Mouse (Mus musculus): ENCODE data around the gene Fgfr2.
"Not testable (repeated sequence)": the region's sequence is repeated elsewhere in the genome, so short reads cannot be mapped to it uniquely, and the experiment has no call there.

Gene Fgfr2

DNA sequence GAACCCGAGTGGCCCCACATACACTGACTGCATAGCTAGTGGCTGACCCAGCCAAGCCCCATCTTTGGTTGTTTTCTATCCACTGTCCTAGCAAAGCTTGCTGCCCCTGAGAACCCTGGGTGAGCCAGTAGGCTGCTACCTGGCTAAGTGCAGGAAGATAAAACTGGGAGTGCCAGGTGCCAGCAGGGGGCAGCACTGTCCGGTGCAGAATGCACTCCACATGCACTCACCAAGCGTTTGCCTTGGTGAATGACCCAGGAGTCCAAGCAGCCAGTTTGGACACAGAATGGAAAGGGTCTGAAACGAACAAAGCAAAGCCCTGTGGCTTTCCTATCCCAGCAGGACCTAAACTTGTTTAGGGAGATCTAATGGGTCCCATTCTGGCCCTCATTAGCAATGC lies 1940.5 kb downstream of the Fgfr2 start:
- in situ Hi-C loops (cut with MboI, MseI) = no loop called here

DNA sequence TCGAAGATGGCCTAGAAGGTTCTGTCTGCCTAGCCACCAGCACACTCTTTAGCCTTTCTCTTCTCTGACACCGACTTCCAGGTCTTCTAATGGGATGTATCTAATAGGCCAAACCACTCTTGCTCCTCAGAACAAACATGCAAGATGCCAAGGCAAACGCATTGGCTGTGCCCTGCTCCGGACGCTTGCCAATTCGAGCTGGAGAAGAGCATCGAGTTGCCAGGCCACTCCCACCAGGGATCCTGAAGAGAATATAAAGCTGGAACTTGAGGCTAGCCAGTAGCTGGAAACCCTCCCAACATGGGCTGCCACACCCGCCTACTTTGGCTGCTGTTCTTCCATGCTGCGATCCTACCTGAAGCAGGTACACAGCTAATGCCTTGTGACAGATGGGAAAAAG lies 1949.0 kb downstream of the Fgfr2 start, which contains the start of gene 5430419D17Rik:
Gene 5430419D17Rik, plus strand, starts transcription at position 282 of the 400 bp plus-strand sequence.
- in situ Hi-C loops (cut with MboI, MseI) = no loop called here

DNA sequence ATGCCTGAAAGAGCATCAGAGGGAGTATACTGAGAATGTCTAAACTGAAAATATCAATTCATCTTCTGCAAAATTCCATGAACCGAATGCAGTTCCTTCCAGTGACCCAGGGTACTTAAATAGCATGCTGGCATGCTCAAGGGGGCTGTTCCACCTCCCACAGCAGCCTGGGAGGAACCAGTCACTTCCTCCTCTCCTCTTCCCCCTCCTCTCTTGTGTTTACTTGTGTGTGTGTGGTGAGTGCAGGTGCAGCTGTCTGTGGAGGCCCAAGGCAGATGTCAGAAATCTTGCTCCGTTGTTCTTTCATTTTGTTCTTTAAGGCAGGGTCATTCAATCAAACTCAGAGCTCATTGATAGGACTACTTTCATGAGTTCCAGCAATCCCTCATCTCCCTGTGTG lies 1954.1 kb downstream of the Fgfr2 start:
- in situ Hi-C loops (cut with MboI, MseI) = no loop called here

DNA sequence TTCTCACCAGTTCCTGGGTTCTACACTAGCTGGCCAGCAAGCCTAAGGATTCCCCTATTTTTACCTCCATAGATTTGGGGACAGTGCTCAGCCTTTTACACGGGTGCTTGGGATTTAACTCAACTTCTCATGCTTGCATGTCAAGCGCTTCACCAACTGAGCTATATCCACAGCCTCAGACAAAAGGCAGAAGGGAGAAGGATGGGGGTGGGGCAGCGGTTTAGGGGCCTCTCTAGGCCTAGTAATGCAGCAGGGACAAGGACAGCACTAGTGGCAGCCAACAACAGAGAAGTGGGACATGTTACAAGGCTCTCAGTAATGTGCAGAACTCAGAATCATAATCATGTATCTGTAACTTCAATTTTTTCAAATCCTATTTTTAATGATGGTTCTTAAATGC lies 1955.4 kb downstream of the Fgfr2 start:
- in situ Hi-C loops (cut with MboI, MseI) = no loop called here

DNA sequence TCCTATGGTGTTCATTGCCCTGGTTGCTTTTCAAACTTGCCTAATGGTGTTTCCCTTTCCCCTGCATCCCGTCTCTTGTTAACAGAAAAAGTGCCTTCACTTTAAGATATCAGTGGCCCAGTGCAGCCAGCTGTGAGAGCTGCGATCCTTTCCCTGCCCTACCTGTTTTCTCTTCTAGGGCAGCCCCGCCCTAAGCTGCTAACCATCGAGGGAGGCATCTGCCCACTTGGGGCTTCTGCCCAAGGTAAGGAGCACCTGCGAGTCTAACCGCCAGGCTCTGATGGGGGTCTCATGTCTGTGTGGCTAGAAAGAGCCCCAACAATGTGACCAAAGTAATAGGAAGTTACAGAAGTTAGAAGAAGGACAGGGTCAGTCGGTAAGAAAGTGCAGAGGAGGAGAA lies 1960.9 kb downstream of the Fgfr2 start:
- in situ Hi-C loops (cut with MboI, MseI) = no loop called here

DNA sequence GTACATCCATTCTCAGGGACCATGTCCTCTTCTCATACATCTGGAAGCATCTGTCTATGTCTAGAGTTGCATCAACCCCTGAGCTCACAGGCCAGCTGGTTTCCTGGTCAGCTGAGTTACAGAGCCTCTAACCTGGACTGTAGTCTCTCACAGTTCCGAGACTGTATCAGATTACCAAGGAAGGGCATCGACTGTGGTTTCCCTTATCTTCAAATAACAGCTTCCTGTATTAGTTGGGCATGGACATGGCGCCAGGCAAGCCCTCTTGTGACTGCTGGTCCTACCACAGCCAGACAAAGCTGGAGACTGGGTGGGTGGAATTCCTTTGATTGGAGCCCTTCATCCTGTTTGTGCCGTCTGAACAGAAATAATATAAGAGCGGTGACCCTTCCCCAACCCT lies 1970.1 kb downstream of the Fgfr2 start:
- in situ Hi-C loops (cut with MboI, MseI) = no loop called here

DNA sequence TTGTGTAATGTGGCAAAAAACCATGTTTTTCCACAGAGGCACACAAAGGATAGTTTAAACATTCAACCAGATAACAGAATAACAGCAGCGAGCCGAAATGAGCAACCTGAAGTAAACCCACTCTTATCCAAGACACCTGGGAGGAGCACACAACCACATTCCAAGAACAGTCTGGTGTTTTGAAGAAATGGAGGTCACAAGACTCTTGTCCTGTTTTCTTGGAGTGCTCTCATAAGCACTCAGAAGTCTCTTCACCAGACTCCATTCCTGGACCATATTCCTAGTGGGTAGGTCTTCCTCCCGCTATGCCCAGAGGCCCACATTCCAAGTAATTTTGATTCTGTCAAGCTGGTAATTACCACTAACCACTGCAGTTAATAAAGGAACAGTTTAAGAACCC lies 1973.0 kb downstream of the Fgfr2 start:
- in situ Hi-C loops (cut with MboI, MseI) = no loop called here

DNA sequence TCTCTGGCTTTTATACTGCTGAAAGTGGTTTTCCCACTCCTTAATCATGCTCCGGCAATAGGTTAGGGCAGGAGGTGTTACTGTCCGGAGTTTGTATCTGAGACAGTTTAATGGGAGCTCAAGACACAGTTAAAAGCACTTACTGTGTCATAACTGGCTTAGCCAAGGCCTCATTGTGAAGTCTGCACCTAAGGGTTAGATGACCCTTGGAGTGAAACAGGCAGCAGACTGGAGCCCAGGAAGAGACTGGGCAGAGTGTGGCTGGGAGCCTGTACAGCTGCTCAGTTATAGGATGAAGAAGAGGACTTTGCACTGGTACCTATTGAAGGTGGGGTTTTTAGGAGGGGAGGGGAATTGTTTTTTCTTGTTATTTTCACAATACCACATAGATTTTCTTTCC lies 1976.9 kb downstream of the Fgfr2 start, which contains the start of gene 4933402N03Rik:
Gene 4933402N03Rik, minus strand, starts transcription at position 101 of the 400 bp plus-strand sequence.
- in situ Hi-C loops (cut with MboI, MseI) = no loop called here

DNA sequence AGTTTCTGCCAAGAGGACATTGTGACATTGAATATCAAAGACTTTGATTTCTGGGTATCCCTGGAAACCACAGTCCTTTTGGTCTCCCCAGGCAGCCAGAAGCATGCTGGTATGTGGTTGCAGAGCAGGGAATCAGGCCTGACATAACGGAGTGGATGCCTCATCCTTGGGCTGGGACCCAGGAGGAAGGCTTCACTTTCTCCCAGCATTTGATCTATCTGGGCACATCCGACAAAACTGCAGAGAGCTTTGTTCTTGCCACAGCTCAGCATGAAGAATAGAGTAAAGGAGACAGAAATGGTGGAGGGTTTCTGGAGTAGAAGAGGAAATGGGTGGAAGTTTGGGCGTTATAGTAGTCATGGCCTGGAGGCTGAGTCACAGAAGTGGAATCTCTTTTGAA lies 1990.0 kb downstream of the Fgfr2 start:
- in situ Hi-C loops (cut with MboI, MseI) = no loop called here

DNA sequence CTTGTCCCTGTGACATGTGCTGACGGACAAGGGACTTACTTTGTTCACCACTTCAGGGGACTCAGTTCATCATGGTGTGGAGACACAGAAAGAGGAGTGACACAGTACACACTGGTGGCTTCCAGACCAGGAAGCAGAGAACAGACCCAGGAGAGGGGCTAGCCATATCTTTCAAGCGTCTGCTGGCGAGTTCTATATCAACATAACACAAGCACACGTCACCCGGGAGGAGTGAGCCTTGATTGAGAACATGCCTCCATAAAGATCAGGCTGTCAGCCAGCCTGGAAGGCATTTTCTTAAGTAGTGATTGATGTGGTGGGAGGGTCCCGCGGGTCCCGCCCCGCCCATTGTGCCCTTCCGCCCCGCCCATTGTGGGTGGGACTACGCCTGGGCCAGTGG lies 1993.1 kb downstream of the Fgfr2 start:
- in situ Hi-C loops (cut with MboI, MseI) = no loop called here

DNA sequence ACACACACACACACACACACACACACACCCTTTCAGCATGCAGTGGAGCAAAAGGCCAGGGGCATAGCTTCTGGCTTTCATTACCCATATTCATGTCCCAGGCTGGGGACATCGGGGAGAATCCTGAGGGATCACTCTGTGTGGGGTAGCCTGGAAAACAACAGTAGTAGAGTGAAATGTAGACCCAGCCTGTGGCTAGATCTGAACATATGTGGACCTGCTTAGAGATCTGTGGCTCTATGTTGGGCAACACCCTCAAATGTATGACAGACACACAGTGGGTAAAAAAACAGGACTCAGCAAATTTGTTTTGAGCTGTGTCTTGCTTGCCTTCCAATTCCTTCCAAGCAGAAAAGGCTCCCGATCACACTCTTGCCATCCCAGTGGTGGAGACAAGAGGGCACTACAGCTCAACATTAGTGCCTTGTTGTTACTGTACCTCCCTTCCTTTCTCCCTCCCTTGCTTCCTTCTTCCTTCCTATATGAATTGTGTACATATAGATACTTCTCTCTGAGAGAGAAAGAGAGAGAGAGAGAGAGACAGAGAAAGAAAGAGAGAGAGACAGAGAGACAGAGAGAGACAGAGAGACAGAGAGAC lies 2000.8 kb downstream of the Fgfr2 start:
- in situ Hi-C loops (cut with MboI, MseI) = no loop called here

DNA sequence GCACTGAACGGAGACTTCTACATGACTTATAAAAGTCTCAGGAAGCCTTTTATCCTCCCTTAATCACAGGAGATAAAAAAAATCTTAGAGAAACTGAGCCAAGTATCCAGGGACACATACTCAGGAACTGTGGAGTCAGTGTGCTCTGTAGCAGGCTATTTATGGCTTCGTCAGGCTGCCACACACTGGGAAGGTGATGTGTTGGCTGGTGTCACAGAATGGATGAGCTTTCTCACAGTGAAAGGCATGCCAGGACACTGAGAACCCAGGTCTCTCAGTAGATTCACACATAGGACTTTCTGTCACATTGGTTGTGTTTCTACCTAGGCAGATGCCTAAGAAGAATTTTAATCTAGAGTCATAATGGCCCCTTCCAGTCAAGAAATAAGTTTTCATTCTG lies 2008.7 kb downstream of the Fgfr2 start:
- in situ Hi-C loops (cut with MboI, MseI) = no loop called here

DNA sequence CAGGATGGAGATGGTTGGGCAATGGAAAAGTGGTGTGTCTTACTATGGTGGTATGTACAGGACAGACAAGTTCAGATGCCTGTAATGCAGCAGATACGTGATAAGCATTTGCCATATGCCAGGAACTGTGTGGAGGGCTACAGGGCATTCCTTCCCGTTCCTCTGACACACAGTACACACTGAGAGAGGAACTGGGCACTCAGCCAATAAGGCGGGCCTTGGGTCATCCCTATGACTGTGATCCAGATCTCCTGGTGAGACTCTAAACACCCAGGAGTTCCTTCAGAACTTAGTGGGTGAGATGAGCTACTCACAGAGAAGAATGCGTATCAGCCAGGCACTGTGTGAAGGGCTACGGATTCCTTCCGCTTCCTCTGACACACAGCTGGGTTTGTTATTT lies 2009.5 kb downstream of the Fgfr2 start:
- in situ Hi-C loops (cut with MboI, MseI) = no loop called here

DNA sequence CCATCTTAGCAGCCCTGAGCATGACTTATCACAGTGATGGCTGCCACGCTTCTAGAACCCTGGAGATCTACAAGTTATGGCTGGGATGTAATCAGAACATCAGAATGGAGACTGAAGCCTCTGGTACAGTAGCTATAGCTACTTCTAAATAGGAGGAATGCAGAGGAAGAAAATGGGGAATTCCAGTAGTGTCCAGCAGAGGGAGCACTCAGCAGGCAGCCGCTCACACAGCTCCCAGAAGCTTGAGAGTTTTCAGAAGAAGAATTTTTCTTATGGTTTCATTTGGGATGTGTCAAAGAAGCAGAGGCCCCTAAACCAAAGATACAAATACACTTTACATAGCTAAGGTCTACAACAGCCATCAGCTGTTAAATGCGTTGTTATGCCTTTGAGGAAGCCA lies 2010.7 kb downstream of the Fgfr2 start:
- in situ Hi-C loops (cut with MboI, MseI) = no loop called here

DNA sequence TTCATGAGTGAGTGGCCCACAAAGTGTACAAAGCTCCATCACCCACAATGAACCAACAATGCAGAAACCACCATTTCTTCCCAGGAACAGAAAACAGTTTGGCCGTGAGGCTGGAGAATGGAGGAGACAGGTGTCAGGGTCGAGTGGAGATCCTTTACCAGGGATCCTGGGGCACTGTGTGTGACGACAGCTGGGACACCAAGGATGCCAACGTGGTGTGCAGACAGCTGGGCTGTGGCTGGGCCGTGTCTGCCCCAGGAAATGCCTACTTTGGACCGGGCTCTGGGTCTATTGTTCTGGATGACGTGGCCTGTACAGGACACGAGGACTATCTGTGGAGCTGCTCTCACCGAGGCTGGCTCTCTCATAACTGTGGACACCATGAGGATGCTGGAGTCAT lies 2040.7 kb downstream of the Fgfr2 start:
- in situ Hi-C loops (cut with MboI, MseI) = not testable (repeated sequence)

DNA sequence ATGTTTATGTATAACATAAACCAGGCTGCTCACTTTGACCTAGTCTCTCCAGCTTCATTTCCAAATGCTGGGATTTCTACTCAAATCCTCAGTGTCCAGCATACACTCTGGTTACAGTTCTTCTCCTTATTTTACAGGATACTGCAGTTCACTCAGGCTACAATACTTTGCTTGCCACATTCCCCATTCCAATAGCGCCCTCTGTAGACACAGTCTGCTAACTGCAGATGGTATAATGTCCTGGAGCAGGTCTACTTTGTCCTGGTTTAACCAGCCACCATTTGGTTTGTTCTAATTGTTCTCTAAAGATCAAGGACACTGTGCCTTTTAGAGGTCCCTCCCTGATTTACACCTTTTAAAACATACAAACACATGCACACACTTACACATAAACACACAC lies 2047.2 kb downstream of the Fgfr2 start:
- in situ Hi-C loops (cut with MboI, MseI) = no loop called here

DNA sequence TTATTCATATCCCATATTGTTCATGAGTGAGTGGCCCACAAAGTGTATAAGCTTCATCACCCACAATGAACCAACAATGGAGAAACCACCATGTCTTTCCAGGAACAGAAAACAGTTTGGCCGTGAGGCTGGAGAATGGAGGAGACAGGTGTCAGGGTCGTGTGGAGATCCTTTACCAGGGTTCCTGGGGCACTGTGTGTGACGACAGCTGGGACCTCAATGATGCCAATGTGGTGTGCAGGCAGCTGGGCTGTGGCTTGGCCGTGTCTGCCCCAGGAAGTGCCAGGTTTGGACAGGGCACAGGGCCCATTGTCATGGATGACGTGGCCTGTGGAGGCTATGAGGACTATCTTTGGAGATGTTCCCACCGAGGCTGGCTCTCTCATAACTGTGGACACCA lies 2049.1 kb downstream of the Fgfr2 start:
- in situ Hi-C loops (cut with MboI, MseI) = not testable (repeated sequence)

DNA sequence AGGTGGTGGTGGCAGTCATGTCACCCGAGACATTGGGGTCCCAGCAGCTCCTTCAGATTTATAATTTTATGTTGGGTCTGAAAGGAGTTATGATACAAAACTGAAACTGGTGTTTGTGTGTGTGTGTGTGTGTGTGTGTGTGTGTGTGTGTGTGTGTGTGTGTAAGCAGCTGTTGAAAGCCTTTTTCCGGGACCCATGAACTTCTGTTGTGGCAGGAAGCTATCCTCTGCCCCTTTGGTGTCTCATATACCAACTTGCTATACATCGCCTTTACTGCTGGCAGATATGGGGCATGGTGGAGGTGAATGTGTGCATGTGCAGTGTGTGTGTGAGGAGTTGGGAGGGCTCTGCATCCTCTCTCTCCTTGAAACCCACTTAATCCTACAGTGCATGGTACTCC lies 2049.7 kb downstream of the Fgfr2 start:
- in situ Hi-C loops (cut with MboI, MseI) = not testable (repeated sequence)

DNA sequence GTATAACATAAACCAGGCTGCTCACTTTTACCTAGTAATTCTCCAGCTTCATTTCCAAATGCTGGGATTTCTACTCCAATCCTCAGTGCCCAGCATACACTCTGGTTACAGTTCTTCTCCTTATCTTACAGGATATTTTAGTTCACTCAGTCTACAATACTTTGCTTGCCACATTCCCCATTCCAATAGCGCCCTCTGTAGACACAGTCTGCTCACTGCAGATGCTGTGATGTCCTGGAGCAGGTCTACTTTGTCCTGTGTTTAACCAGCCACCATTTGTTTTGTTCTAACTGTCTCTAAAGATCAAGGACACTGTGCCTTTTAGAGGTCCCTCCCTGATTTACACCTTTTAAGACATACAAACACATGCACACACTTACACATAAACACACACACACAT lies 2055.0 kb downstream of the Fgfr2 start:
- in situ Hi-C loops (cut with MboI, MseI) = not testable (repeated sequence)

DNA sequence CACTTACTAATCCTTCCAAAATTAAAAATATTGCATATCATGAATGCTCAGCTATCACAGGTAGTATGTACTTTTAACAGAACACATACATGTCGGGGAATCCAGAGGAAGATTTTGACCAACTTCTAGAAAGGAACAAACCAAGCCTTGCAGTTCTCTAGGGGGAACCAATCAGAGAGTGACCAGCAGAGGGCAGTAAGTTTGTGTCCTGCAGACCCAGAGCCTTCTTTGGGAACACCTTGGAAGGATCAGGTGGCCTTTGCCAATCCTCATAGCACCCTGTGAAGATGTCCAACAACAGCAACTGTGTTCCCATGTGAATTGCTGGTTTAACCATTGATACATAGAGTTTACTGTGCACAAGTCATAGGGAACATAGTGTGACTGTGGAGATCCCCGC lies 2060.6 kb downstream of the Fgfr2 start:
- in situ Hi-C loops (cut with MboI, MseI) = no loop called here

DNA sequence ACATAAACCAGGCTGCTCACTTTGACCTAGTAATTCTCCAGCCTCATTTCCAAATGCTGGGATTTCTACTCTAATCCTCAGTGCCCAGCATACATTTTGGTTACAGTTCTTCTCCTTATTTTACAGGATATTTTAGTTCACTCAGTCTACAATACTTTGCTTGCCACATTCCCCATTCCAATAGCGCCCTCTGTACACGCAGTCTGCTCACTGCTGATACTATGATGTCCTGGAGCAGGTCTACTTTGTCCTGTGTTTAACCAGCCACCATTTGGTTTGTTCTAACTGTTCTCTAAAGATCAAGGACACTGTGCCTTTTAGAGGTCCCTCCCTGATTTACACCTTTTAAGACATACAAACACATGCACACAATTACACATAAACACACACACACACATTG lies 2063.3 kb downstream of the Fgfr2 start:
- in situ Hi-C loops (cut with MboI, MseI) = not testable (repeated sequence)

DNA sequence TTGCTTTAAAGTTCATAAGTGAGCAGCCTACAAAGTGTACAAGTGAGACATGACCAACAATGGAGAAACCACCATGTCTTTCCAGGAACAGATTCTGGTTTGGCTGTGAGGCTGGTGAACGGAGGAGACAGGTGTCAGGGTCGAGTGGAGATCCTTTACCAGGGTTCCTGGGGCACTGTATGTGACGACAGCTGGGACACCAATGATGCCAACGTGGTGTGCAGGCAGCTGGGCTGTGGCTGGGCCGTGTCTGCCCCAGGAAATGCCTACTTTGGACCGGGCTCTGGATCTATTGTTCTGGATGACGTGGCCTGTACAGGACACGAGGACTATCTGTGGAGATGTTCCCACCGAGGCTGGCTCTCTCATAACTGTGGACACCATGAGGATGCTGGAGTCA lies 2065.2 kb downstream of the Fgfr2 start:
- in situ Hi-C loops (cut with MboI, MseI) = not testable (repeated sequence)

DNA sequence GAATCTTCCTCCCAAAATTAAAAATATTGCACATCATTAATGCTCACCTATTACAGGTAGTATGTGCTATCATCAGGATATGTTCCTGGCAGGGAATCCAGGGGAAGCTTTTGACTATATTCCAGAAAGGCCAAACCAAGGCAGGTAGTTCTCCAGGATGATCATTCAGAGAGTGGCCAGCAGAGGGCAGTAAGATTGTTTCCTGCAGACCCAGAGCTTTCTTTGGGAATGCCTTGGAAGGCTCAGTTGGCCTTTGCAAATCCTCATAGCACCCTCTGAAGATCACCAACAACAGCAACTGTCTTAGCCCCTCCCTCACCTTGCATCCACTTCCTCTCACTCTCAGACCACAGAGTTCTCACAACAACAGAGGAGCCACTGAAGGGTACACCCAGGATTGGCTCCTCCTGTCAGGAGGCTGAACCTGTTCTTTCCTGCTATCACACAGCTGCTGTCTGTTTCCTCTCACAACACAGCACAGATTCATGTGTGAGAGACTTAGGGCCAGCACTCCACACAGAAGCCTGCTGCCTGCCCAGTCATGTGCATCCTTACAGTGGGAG lies 2068.3 kb downstream of the Fgfr2 start:
- in situ Hi-C loops (cut with MboI, MseI) = no loop called here

DNA sequence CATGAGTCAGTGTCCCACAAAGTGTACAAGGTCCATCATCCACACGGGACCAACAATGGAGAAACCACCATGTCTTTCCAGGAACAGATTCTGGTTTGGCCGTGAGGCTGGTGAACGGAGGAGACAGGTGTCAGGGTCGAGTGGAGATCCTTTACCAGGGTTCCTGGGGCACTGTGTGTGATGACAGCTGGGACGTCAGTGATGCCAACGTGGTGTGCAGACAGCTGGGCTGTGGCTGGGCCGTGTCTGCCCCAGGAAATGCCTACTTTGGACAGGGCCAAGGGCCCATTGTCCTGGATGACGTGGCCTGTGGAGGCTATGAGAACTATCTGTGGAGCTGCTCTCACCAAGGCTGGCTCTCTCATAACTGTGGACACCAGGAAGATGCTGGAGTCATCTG lies 2073.3 kb downstream of the Fgfr2 start:
- in situ Hi-C loops (cut with MboI, MseI) = loop anchor here (10.0 kb wide), 1 partner anchor 265 kb away; no protein-coding TSS in a partner anchor
